18 mouse cellular contexts compared by ENCODE assay signal in the genomic region with DNA sequence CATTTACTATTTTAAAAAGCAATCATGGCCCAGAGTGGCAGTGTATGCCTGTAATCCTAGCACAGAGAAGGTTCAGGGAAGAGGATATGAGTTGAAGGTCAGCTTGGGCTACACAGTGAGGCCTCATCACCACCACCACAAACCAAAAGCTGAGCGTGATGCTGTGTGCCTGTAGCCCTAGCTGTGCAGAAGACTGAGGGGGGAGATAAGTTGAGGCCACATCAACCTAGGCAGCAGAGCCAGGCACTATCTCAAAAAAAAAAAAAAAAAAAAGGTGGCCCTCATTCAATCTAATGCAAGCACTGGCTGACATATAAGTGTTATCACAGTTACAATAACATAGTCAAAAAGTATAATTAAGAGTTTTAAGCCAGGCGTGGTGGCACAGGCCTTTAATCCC.
"Had no signal": no experiment of that assay in that cellular context is flagged by ENCODE, and none has a peak within 500 bp of the region (broad histone marks: within the 10 kb centered on the region; RNA-seq: fewer than 3 reads in every experiment).

No protein-coding gene starts in this region.

- H3K4me1 ChIP-seq: kidney, embryonic 15.5 days; limb, embryonic 15.5 days had no signal

- DNase-seq: kidney, adult 2 months; kidney, postnatal 10 days; kidney, postnatal 36 days; left cerebral cortex, postnatal 4 days; lung, adult 2 months; lung, postnatal 14 days; lung, postnatal 4 days; right cerebral cortex, adult 18-20 months; right cerebral cortex, postnatal 14 days; right cerebral cortex, postnatal 4 days had no signal

- H3K9ac ChIP-seq: kidney, embryonic 15.5 days; limb, embryonic 12.5 days; limb, embryonic 15.5 days; midbrain, embryonic 13.5 days had no signal

- H3K27ac ChIP-seq: kidney, embryonic 15.5 days; limb, embryonic 12.5 days; limb, embryonic 15.5 days; midbrain, embryonic 10.5 days; midbrain, embryonic 13.5 days had no signal

- ATAC-seq: intestine, postnatal 0 days; midbrain, embryonic 13.5 days; midbrain, embryonic 16.5 days had no signal

- H3K4me2 ChIP-seq: kidney, embryonic 15.5 days; limb, embryonic 12.5 days; limb, embryonic 15.5 days; midbrain, embryonic 13.5 days had no signal

- H3K9me3 ChIP-seq: kidney, embryonic 15.5 days; limb, embryonic 12.5 days; limb, embryonic 15.5 days; midbrain, embryonic 10.5 days; midbrain, embryonic 13.5 days had no signal

- H3K27me3 ChIP-seq: kidney, embryonic 15.5 days; limb, embryonic 12.5 days; limb, embryonic 15.5 days; midbrain, embryonic 13.5 days had no signal

- H3K4me3 ChIP-seq: kidney, embryonic 15.5 days; limb, embryonic 12.5 days; limb, embryonic 15.5 days; midbrain, embryonic 10.5 days; midbrain, embryonic 13.5 days; myocyte had no signal
